Mouse (Mus musculus) brown adipose tissue, adult 24 weeks (tissue): ENCODE data around the gene Gm20388. TPM values are rescaled to one million over a fixed set of nuclear protein-coding genes. Genes with fewer than 3 reads are reported as not detected.
A peak's percentile ranks its signal among the peaks of the same experiment; 100 is the strongest.

Experiments
- H3K27ac ChIP-seq: fragments of 200-500 bp; replicated peaks from 2 replicates; pipeline ENCODE4 v1.5.1; 2012; ENCODE audit warnings: low read depth, mild to moderate bottlenecking, low read length
- H3K4me1 ChIP-seq: fragments of 200-500 bp; 2 replicates; pipeline ENCODE4 v1.6.1; 2012; ENCODE audit warnings: low read length, mixed read lengths; ENCODE audit not compliant: control insufficient read depth, insufficient read depth, insufficient read length
- H3K4me3 ChIP-seq: fragments of 200-500 bp; 2 replicates; pipeline ENCODE4 v1.5.1; 2012; ENCODE audit warnings: low read depth, mild to moderate bottlenecking, low read length, moderate library complexity; ENCODE audit not compliant: insufficient read depth
- polyA plus RNA-seq: library from polyadenylated mRNA; stranded (reverse); fragments of >200 nt; gene quantifications from 2 replicates; pipeline ENCODE4 v1.2.4, GENCODE M21; 2012; ENCODE audit not compliant: missing spikeins, insufficient read depth, insufficient read length

Gene Gm20388
- polyA plus RNA-seq, 1 experiment = 44.7 TPM

DNA sequence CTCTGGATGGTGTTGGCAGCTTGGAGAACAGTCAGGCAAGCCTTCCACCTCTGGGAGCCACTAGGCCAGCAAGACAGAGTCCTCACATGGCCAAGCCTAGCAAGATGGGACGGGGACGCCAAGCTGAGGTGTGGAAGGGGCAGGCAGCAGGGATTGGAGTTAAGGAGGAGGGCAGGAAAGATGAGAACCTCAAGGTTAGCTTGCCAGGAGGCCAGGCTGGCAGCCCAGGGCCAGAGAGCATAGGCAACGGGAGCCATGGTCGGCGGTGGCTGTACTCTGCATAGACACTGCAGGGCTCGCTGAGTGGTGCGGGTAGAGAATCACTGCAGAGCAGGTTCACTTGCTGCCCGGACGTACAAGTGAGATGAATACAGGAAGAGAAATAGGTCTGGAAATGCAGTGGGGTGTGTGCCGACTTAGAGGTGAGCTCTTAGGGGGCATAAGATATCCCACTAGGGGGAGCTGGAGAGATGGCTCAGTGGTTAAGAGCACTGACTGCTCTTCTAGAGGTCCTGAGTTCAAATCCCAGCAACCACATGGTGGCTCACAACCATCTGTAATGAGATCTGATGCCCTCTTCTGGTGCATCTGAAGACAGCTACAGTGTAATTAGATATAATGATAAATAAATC lies 731.5 kb downstream of the Gm20388 start:
- H3K4me3 ChIP-seq = no peak overlapping the region
- peaks cover 5% of the 10 kb centered on the region; the same call in 1 of the 2 replicates for H3K4me1 ChIP-seq
- no peak overlapping the region for H3K27ac ChIP-seq

DNA sequence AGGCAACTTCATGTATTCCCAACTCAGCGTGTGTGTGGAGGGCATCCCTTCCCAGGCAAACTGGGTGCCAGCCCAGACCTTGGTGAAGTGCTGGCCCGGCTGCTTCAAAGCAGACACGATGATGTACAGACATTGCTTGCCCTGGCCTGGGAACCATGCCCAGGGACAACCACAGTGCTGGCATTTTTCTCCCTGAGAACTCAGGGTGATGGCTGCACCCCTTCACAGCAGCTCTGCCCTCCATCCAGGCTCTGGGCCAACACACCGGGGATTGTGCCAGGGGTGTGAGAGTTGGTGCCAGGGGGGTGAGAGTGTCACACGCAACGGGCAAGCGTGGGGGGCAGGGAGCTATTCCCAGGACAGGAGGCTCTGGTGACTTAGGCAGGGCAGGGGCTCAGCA lies 734.0 kb downstream of the Gm20388 start:
- peaks cover 5% of the 10 kb centered on the region; the same call in 1 of the 2 replicates for H3K4me1 ChIP-seq
- H3K27ac ChIP-seq = peak overlapping the region; percentile 25; the same call in 1 of the 2 replicates
- no peak overlapping the region for H3K4me3 ChIP-seq

- H3K27ac ChIP-seq = no peak within 1 kb of the TSS
- H3K4me3 ChIP-seq = no peak within 1 kb of the TSS
- H3K4me1 ChIP-seq = peaks cover 5% of the 10 kb centered on the region; the same call in 1 of the 2 replicates
Observed at GRCm38 (mm10) chr8:120647532-120647931, 736.9 kb downstream of the Gm20388 start, which contains the start of gene 1190005I06Rik. 1190005I06Rik (minus strand) TSS chr8:120647632.

- Histone ChIP-seq H3K27ac (no peak overlapping the region), H3K4me3 (no peak overlapping the region), H3K4me1 (no peaks in the 10 kb centered on the region)
Observed at GRCm38 (mm10) chr8:120656322-120657052, 745.8 kb downstream of the Gm20388 start.

- Histone ChIP-seq H3K27ac (no peak overlapping the region), H3K4me3 (no peak overlapping the region), H3K4me1 (no peaks in the 10 kb centered on the region)
Observed at GRCm38 (mm10) chr8:120657415-120657814, 746.8 kb downstream of the Gm20388 start.

- H3K4me1 ChIP-seq = peaks cover 20% of the 10 kb centered on the region
- no peak overlapping the region for H3K4me3 ChIP-seq
- no peak overlapping the region for H3K27ac ChIP-seq
Observed at GRCm38 (mm10) chr8:120664566-120664965, 753.9 kb downstream of the Gm20388 start.

DNA sequence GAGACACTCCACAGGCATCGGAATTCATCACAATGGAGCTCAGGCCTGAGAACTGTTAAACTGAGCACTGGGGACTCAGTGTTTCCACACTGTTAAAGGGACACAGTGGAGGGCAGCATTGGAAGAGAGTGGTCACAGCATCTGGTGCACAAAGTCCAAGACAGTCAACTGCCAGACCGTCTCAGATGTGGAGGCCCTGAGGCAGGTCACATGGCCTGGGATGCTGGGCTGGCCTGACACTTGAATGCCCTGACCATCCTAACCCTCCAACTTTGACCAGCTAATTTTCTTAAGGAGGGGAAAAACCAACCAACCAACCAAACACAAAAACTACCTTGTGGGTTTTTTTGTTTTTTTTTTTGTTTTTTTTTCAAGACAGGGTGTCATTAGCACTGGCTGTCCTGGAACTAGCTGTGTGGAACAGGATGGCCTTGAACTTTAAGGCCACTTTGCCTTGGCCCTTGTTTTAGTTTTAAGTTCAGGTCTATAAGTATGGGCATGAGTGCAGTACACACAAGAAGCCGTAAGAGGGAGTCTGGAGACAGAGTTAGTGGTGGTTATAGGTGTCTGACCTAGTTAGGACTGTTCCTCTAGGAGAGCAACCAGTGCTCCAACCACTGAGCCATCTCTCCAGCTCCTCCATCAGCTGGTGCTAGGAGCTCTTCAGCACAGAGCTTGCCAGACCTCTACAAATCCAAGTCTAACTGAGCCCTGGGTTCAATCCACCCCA lies 755.2 kb downstream of the Gm20388 start:
- no peak overlapping the region for H3K27ac ChIP-seq
- H3K4me1 ChIP-seq = peaks cover 25% of the 10 kb centered on the region
- peak overlapping the region; percentile 80 for H3K4me3 ChIP-seq

DNA sequence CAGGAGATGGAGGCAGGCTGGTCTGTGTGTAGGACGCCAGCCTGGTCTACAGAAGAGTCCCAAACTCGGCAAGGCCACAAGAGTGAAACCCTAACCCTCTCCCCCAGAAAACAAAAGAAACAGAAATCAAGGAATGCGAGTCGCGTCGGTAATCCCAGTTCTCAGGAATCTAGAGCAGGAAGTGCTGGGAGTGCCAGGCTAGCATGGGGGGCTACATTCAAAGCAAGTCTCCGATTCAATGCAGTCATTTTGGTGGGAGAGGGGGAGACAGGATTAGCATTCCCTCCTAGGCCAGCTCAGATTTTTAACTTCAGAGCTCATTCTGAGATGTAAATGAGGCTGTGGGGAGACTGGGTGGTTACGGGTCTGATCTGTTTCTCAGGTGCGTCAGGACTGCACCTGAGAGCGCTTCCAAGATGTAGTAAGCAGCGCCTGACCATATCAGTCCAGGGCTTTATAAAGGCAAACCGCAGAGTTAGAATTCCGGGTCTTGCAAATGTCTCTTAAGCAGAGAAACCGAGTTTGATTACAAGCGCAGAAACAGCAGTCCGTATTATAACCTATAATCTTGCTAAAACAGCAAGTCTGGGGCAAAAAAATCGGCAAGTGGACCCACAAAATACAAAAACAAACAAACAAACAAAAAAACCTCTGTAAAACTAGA lies 756.3 kb downstream of the Gm20388 start:
- peak overlapping the region; percentile 80 for H3K4me3 ChIP-seq
- H3K27ac ChIP-seq = no peak overlapping the region
- peaks cover 25% of the 10 kb centered on the region for H3K4me1 ChIP-seq

GRCm38 (mm10) chr8:120667561-120668373 lies 757.1 kb downstream of the Gm20388 start, which contains the start of the genes Gm27021 and Cox4i1:
Gm27021 (minus strand) TSS chr8:120668079.
Cox4i1 (plus strand) TSS chr8:120668222.
- Histone ChIP-seq H3K4me1 (peaks cover 25% of the 10 kb centered on the region), H3K4me3 (peak within 1 kb of the TSS; percentile 86), H3K27ac (peak within 1 kb of the TSS; percentile 94)

DNA sequence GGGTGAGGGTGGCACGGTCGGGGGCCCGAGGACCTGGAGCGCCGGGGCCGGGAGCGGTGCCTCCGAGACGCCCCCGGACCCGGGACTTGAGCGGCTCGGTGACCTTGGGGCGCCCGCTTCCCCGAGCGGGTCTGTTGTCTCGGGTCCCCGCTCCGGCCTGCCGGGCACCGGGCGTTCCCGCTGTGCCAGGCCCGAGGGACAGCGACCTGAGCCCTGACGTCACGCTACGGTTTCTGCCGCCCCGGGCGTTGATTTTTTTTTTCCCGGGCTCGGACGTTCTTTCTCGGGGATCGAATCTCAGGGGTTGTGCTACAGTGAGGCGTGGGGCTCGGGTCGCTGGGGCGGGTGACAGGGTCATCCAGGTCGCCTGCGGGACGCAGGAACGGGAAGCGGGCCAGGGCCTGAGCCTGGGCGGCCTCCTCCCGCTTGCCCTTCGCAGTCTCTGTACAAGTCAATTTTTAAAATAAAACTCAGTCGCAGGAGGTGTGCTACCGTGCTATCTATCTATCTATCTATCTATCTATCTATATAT lies 757.8 kb downstream of the Gm20388 start, which contains the start of gene Emc8:
TSS of gene Emc8 (minus strand) at position 200 of the 532 bp plus-strand sequence.
- Histone ChIP-seq H3K27ac (peak within 1 kb of the TSS; percentile 94), H3K4me1 (peaks cover 25% of the 10 kb centered on the region)

GRCm38 (mm10) chr8:120671775-120672174 lies 761.1 kb downstream of the Gm20388 start:
- Histone ChIP-seq H3K27ac (no peak overlapping the region), H3K4me1 (peaks cover 10% of the 10 kb centered on the region), H3K4me3 (no peak overlapping the region)

More for the DNA sequence above, 757.8 kb downstream of the Gm20388 start, which contains the start of gene Emc8:
- peak within 1 kb of the TSS; percentile 86 for H3K4me3 ChIP-seq

GRCm38 (mm10) chr8:120672626-120673229 lies 762.1 kb downstream of the Gm20388 start:
- Histone ChIP-seq H3K4me3 (no peak overlapping the region), H3K4me1 (peaks cover 6% of the 10 kb centered on the region; the same call in 1 of the 2 replicates), H3K27ac (no peak overlapping the region)

- no peak overlapping the region for H3K27ac ChIP-seq
- H3K4me1 ChIP-seq = peaks cover 6% of the 10 kb centered on the region; the same call in 1 of the 2 replicates
- no peak overlapping the region for H3K4me3 ChIP-seq
Observed at GRCm38 (mm10) chr8:120673298-120673697, 762.7 kb downstream of the Gm20388 start.
